Mouse (Mus musculus): ENCODE measurements around the gene Nelfb. TPM values are rescaled to one million over a fixed set of nuclear protein-coding genes. Genes with fewer than 3 reads are reported as not detected.

The Nelfb gene
- polyA plus RNA-seq, 1 experiment from 2014 or later: 34.9 TPM

- no peak for ATAC-seq (ENCODE audit: low read depth)
- no peak overlapping the region for H3K9ac ChIP-seq (ENCODE audit: low read depth, low read length)
- H3K27ac ChIP-seq (ENCODE audit: low read length): no peak overlapping the region
- WGBS (ENCODE audit: insufficient replicate concordance): 64% methylated on average over 4 of the region's 4 CpGs
- no peaks in the 10 kb centered on the region for H3K27me3 ChIP-seq (ENCODE audit: control insufficient read depth, insufficient read depth, low read depth, low read length)
- H3K4me2 ChIP-seq (ENCODE audit: low read depth, low read length): no peak overlapping the region
- H3K4me1 ChIP-seq (ENCODE audit: control insufficient read depth, low read depth, low read length): no peaks in the 10 kb centered on the region; the same call in 1 of the 2 replicates
- no peak overlapping the region for H3K4me3 ChIP-seq (ENCODE audit: low read depth, low read length)
- H3K9me3 ChIP-seq (replicated peaks; ENCODE audit: control insufficient read depth, low read length): no peaks in the 10 kb centered on the region
- no peaks in the 10 kb centered on the region for H3K36me3 ChIP-seq (ENCODE audit: control insufficient read depth, insufficient read depth)
Observed at GRCm38 (mm10) chr2:25151280-25151956, 59.9 kb downstream of the Nelfb start.

Other genes with a start within 250 kb of the Nelfb start
- 7.2 TPM in 2 replicates for gene Dph7, start 249.1 kb downstream of the Nelfb start, polyA plus RNA-seq (2015; fragmentation: Nextera tagmentation; extraction: Ambion mirVana)
- gene Mrpl41, start 236.4 kb downstream of the Nelfb start, polyA plus RNA-seq (2015; fragmentation: Nextera tagmentation; extraction: Ambion mirVana): 56.6 and 58.8 TPM in 2 replicates
- 12.9 and 13.7 TPM in 2 replicates for gene Pnpla7, start 235.5 kb downstream of the Nelfb start, polyA plus RNA-seq (2015; fragmentation: Nextera tagmentation; extraction: Ambion mirVana)
- gene Nsmf, start 157.1 kb downstream of the Nelfb start, polyA plus RNA-seq (2015; fragmentation: Nextera tagmentation; extraction: Ambion mirVana): 9.5 and 10.8 TPM in 2 replicates
- gene Entpd8, start 131.2 kb downstream of the Nelfb start, polyA plus RNA-seq (2015; fragmentation: Nextera tagmentation; extraction: Ambion mirVana): 5.3 and 8.0 TPM in 2 replicates
- gene Noxa1, start 116.3 kb downstream of the Nelfb start, polyA plus RNA-seq (2015; fragmentation: Nextera tagmentation; extraction: Ambion mirVana): 0.82 and 0.85 TPM in 2 replicates
- 1.1 and 1.3 TPM in 2 replicates for gene Nrarp, start 30.7 kb downstream of the Nelfb start, polyA plus RNA-seq (2015; fragmentation: Nextera tagmentation; extraction: Ambion mirVana)
- 6.5 and 6.6 TPM in 2 replicates for gene Tor4a, start 14.6 kb downstream of the Nelfb start, polyA plus RNA-seq (2015; fragmentation: Nextera tagmentation; extraction: Ambion mirVana)
- not detected in 2 replicates for gene Stpg3, start 3.1 kb upstream of the Nelfb start, polyA plus RNA-seq (2015; fragmentation: Nextera tagmentation; extraction: Ambion mirVana)
- gene Fam166a, start 7.3 kb upstream of the Nelfb start, polyA plus RNA-seq (2015; fragmentation: Nextera tagmentation; extraction: Ambion mirVana): not detected in 2 replicates
- 590 and 624 TPM in 2 replicates for gene Tubb4b, start 13.2 kb upstream of the Nelfb start, polyA plus RNA-seq (2015; fragmentation: Nextera tagmentation; extraction: Ambion mirVana)
- 0.08 TPM in 1 of 2 replicates, not detected in the other for gene Slc34a3, start 22.9 kb upstream of the Nelfb start, polyA plus RNA-seq (2015; fragmentation: Nextera tagmentation; extraction: Ambion mirVana)
- gene Rnf224, start 25.3 kb upstream of the Nelfb start, polyA plus RNA-seq (2015; fragmentation: Nextera tagmentation; extraction: Ambion mirVana): not detected in 2 replicates
- gene Rnf208, start 30.8 kb upstream of the Nelfb start, polyA plus RNA-seq (2015; fragmentation: Nextera tagmentation; extraction: Ambion mirVana): 0.77 TPM in 1 of 2 replicates, not detected in the other
- not detected in 2 replicates for gene Cysrt1, start 31.0 kb upstream of the Nelfb start, polyA plus RNA-seq (2015; fragmentation: Nextera tagmentation; extraction: Ambion mirVana)
- 1.4 and 1.8 TPM in 2 replicates for gene AL732309.1, start 35.4 kb upstream of the Nelfb start, polyA plus RNA-seq (2015; fragmentation: Nextera tagmentation; extraction: Ambion mirVana)
- 10.9 and 12.0 TPM in 2 replicates for gene Tmem203, start 44.0 kb upstream of the Nelfb start, polyA plus RNA-seq (2015; fragmentation: Nextera tagmentation; extraction: Ambion mirVana)
- 3.7 and 4.7 TPM in 2 replicates for gene Tprn, start 51.1 kb upstream of the Nelfb start, polyA plus RNA-seq (2015; fragmentation: Nextera tagmentation; extraction: Ambion mirVana)
- gene Ssna1, start 60.9 kb upstream of the Nelfb start, polyA plus RNA-seq (2015; fragmentation: Nextera tagmentation; extraction: Ambion mirVana): 94.7 and 111 TPM in 2 replicates
- 40.1 and 40.5 TPM in 2 replicates for gene Anapc2, start 61.0 kb upstream of the Nelfb start, polyA plus RNA-seq (2015; fragmentation: Nextera tagmentation; extraction: Ambion mirVana)
- not detected in 2 replicates for gene Tmem210, start 76.7 kb upstream of the Nelfb start, polyA plus RNA-seq (2015; fragmentation: Nextera tagmentation; extraction: Ambion mirVana)
- gene Lrrc26, start 78.4 kb upstream of the Nelfb start, polyA plus RNA-seq (2015; fragmentation: Nextera tagmentation; extraction: Ambion mirVana): not detected in 2 replicates
- gene Grin1, start 107.7 kb upstream of the Nelfb start, polyA plus RNA-seq (2015; fragmentation: Nextera tagmentation; extraction: Ambion mirVana): 0.02 TPM in 1 of 2 replicates, not detected in the other
- gene Man1b1, start 120.8 kb upstream of the Nelfb start, polyA plus RNA-seq (2015; fragmentation: Nextera tagmentation; extraction: Ambion mirVana): 15.3 and 17.2 TPM in 2 replicates
- gene Dpp7, start 144.9 kb upstream of the Nelfb start, polyA plus RNA-seq (2015; fragmentation: Nextera tagmentation; extraction: Ambion mirVana): 10.8 and 11.5 TPM in 2 replicates
- 12.6 and 14.0 TPM in 2 replicates for gene Uap1l1, start 154.2 kb upstream of the Nelfb start, polyA plus RNA-seq (2015; fragmentation: Nextera tagmentation; extraction: Ambion mirVana)
- 14.7 and 16.2 TPM in 2 replicates for gene Sapcd2, start 160.8 kb upstream of the Nelfb start, polyA plus RNA-seq (2015; fragmentation: Nextera tagmentation; extraction: Ambion mirVana)
- 0.54 and 1.0 TPM in 2 replicates for gene Entpd2, start 184.4 kb upstream of the Nelfb start, polyA plus RNA-seq (2015; fragmentation: Nextera tagmentation; extraction: Ambion mirVana)
- gene Npdc1, start 187.9 kb upstream of the Nelfb start, polyA plus RNA-seq (2015; fragmentation: Nextera tagmentation; extraction: Ambion mirVana): 4.7 and 4.8 TPM in 2 replicates
- gene Fut7, start 211.8 kb upstream of the Nelfb start, polyA plus RNA-seq (2015; fragmentation: Nextera tagmentation; extraction: Ambion mirVana): 0.96 and 1.2 TPM in 2 replicates
- 1.3 and 1.8 TPM in 2 replicates for gene Abca2, start 217.2 kb upstream of the Nelfb start, polyA plus RNA-seq (2015; fragmentation: Nextera tagmentation; extraction: Ambion mirVana)
- gene Clic3, start 245.3 kb upstream of the Nelfb start, polyA plus RNA-seq (2015; fragmentation: Nextera tagmentation; extraction: Ambion mirVana): 0.54 and 0.63 TPM in 2 replicates
- gene Paxx, start 249.6 kb upstream of the Nelfb start, polyA plus RNA-seq (2015; fragmentation: Nextera tagmentation; extraction: Ambion mirVana): 10.1 TPM in 2 replicates